Comparison of ENCODE assay signal across 15 mouse cellular contexts in the genomic region with DNA sequence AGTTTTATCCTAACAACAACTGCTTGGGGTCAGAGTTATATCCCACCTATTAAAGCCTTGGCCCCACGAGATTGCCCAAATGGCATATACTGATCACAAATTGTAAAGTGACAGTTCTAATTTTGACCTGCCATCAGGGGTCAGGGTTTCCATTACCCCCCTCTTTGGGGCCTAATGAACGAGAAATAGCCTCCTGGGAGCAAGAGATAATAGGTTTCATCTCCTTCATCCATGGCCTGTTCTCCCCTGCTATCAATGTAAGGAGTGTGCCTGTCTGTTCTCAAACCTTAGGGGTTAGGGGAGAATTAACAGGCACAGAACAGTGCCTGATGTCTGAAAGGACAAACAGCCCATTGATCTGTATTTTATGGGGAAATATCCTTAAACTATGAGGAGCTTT.
"Had no signal": no experiment of that assay in that cellular context is flagged by ENCODE, and none has a peak within 500 bp of the region (broad histone marks: within the 10 kb centered on the region; RNA-seq: fewer than 3 reads in every experiment).

No protein-coding gene starts in this region.

- DNase-seq: kidney, adult 11 months; kidney, adult 8-10 months; kidney, postnatal 14 days; kidney, postnatal 4 days; left cerebral cortex, postnatal 4 days; lung, embryonic 14.5 days; midbrain, embryonic 14.5 days; thymus, postnatal 25 days had no signal

- H3K4me1 ChIP-seq: intestine, embryonic 15.5 days; kidney, embryonic 15.5 days; stomach, embryonic 15.5 days had no signal

- H3K4me2 ChIP-seq: intestine, embryonic 15.5 days; kidney, embryonic 15.5 days; limb, embryonic 13.5 days; lung, embryonic 14.5 days; midbrain, embryonic 11.5 days; stomach, embryonic 15.5 days had no signal

- H3K27me3 ChIP-seq: intestine, embryonic 15.5 days; kidney, embryonic 15.5 days; limb, embryonic 13.5 days; megakaryocyte, embryonic 14.5 days; stomach, embryonic 15.5 days had no signal

- H3K9ac ChIP-seq: intestine, embryonic 15.5 days; kidney, embryonic 15.5 days; limb, embryonic 13.5 days; lung, embryonic 14.5 days; stomach, embryonic 15.5 days had no signal

- H3K9me3 ChIP-seq: intestine, embryonic 15.5 days; kidney, embryonic 15.5 days; megakaryocyte, embryonic 14.5 days; stomach, embryonic 15.5 days had no signal

- H3K36me3 ChIP-seq: intestine, embryonic 15.5 days; kidney, embryonic 15.5 days; limb, embryonic 13.5 days; stomach, embryonic 15.5 days had no signal

- H3K27ac ChIP-seq: intestine, embryonic 15.5 days; kidney, embryonic 15.5 days; limb, embryonic 13.5 days; stomach, embryonic 15.5 days had no signal

- ATAC-seq: intestine, embryonic 15.5 days; lung, postnatal 0 days had no signal

- H3K4me3 ChIP-seq: intestine, embryonic 15.5 days; kidney, embryonic 15.5 days; limb, embryonic 13.5 days; megakaryocyte, embryonic 14.5 days; stomach, embryonic 15.5 days had no signal
